Mouse (Mus musculus) cortical plate, adult 2 months (tissue): ENCODE data around the gene Lsm2.
"Not testable (repeated sequence)": the region's sequence is repeated elsewhere in the genome, so short reads cannot be mapped to it uniquely, and the experiment has no call there.

ENCODE experiments used
- CTCF ChIP-seq: fragments of 200-500 bp; IDR thresholded peaks from 2 replicates; pipeline ENCODE4 v1.5.1; 2011; ENCODE audit warnings: mild to moderate bottlenecking, control low read depth, low read length; ENCODE audit not compliant: insufficient read depth; ENCODE audit errors: extremely low read depth
- POLR2A ChIP-seq: fragments of 200-500 bp; IDR thresholded peaks from 2 replicates; pipeline ENCODE4 v1.6.1; 2011; ENCODE audit warnings: mild to moderate bottlenecking, low read length, control low read depth; ENCODE audit not compliant: insufficient read depth; ENCODE audit errors: extremely low read depth

DNA sequence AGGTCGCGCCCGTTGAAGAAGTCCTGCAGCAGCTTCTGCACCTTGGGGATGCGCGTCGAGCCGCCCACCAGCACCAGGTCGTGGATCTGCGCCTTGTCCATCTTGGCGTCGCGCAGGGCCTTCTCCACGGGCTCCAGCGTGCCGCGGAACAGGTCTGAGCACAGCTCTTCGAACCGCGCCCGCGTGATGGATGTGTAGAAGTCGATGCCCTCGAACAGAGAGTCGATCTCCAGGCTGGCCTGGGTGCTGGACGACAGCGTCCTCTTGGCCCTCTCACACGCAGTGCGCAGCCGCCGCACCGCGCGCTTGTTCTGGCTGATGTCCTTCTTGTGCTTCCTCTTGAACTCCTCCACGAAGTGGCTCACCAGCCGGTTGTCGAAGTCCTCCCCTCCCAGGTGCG is 10.8 kb upstream of the Lsm2 start:
- not testable (repeated sequence) for TF ChIP-seq POLR2A, CTCF
